Mouse (Mus musculus) splenic B cell, adult 2 months (primary cell): ENCODE data around the gene Asap2.
"Not testable (repeated sequence)": the region's sequence is repeated elsewhere in the genome, so short reads cannot be mapped to it uniquely, and the experiment has no call there.

ENCODE experiments used
- DNase-seq: peaks from one replicate; pipeline ENCODE4 v3.0.0-alpha.2; 2011; ENCODE audit warnings: low read depth, low spot score
- H3K27me3 ChIP-seq: 2 replicates; pipeline ENCODE4 v1.6.1; 2012; ENCODE audit warnings: mild to moderate bottlenecking, low read length, moderate library complexity, mixed read lengths; ENCODE audit not compliant: control insufficient read depth, poor library complexity, insufficient read depth, severe bottlenecking
- H3K36me3 ChIP-seq: 2 replicates; pipeline ENCODE4 v1.6.1; 2012; ENCODE audit warnings: mild to moderate bottlenecking, low read length, moderate library complexity, mixed read lengths; ENCODE audit not compliant: control insufficient read depth, poor library complexity, insufficient read depth, severe bottlenecking

Asap2 gene

DNA sequence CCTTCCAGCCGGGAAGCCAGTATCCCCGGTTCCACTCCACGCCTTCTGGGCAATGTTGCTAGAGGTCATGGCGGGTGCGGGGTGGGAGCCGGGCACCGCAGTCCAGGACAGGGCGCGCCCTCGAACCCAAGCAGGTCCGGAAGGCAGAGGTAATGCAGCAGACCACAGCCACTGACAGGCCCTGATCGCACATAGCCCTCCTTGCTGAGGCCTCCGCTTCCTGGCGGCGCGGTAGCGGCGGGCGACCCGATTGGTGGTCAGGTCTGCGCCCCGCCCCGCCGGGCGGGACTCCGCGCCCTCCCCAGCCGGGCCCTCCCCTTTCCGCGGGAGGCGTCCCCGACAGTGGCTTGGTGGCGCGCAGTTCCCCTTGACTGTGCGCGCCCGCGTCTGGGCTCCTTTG lies at the start of gene Asap2:
Gene Asap2, plus strand, starts transcription at position 328 of the 400 bp plus-strand sequence.
- not testable (repeated sequence) for H3K36me3 ChIP-seq, H3K27me3 ChIP-seq
- peak; percentile 5 for DNase-seq

DNA sequence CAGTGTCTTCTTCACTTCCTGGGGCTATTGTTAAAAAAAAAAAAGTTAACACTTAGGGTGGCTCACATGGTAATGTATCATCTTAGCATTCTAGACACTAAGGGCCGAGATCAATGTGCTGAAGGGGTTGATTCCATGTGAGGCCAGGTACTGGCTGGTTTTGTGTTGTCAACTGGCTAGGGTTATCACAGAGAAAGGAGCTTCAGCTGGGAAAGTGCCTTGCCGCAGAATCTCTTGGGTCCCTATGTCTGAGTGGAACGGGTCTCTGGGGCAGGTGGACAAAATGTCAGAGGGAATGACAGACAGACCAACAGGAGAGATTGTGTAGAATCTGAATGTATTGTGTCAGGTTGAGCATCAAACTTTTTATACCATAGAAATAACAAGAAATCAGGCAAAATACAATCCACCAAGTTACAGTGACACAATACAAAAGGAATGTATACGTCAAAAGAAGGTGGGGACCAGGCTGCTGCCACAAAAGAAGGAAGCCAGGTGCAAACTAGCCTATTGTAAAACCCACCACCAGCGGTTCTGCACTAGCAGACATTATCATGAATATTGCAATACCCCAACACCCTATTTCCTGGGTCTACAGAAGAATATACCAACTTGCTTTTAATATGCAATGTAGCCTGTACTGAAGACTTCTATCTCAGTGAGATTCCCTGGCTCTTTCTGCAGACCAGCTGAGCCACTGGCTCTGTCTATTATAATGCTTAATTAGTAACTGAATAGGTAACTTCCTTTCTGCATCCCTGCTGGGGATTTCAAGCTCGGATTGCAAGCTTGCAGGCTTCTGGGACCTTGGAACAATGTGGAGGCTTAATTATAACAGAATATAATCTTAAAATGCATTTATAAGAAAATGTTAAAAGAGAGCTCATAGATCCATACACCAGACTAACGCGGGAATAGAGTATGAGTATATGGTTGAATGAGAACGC lies 42.9 kb upstream of the Asap2 start:
- H3K27me3 ChIP-seq, H3K36me3 ChIP-seq, DNase-seq: not testable (repeated sequence)

DNA sequence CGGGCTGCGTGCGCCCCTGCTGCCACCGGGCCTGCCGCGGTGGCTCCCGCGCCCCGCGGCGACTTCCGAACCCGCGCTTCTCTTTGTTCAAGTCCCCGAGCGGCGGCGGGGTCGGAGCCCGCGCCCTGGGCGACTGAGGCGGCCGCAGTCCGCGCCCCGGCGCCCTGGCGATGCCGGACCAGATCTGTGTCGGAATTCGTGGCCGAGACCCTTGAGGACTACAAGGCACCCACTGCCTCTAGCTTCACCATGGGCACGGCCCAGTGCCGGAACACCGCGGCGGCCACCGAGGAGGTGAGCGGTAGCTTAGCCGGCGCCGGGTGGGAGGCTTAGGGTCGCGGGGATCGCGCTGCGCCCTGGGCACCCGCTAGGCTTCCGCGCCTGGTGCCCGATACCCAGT lies 320 bp downstream of the Asap2 start:
- not testable (repeated sequence) for H3K36me3 ChIP-seq, H3K27me3 ChIP-seq
- peak; percentile 8 for DNase-seq

GRCm38 (mm10) chr12:21030875-21031274 lies 40.6 kb downstream of the Asap2 start:
- H3K27me3 ChIP-seq, H3K36me3 ChIP-seq: not testable (repeated sequence)
- DNase-seq = peak; percentile 1

- not testable (repeated sequence) for H3K36me3 ChIP-seq, DNase-seq, H3K27me3 ChIP-seq
Observed at GRCm38 (mm10) chr12:21046716-21047115, 56.5 kb downstream of the Asap2 start.

GRCm38 (mm10) chr12:21075731-21076130 lies 85.5 kb downstream of the Asap2 start:
- DNase-seq = peak; percentile 41
- not testable (repeated sequence) for H3K27me3 ChIP-seq, H3K36me3 ChIP-seq

DNA sequence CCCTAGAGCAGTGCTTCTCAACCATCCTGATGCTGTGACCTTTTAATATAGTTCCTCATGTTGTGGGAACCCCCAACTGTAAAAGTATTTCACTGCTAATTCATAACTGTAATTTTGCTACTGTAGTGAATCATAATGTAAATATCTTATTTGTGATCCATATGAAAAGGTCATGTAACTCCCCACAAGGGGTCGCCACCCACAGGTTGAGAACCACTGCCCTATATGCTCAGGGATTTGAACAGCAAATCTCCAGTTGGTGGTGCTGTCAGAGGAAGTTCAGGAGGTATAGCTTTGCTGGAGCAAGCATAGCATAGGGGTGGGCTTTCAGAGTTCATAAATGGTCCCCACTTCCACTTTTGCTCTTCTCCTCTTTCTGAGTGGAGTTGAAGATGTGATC lies 99.9 kb downstream of the Asap2 start:
- not testable (repeated sequence) for H3K27me3 ChIP-seq, H3K36me3 ChIP-seq
- DNase-seq = peak; percentile 62

DNA sequence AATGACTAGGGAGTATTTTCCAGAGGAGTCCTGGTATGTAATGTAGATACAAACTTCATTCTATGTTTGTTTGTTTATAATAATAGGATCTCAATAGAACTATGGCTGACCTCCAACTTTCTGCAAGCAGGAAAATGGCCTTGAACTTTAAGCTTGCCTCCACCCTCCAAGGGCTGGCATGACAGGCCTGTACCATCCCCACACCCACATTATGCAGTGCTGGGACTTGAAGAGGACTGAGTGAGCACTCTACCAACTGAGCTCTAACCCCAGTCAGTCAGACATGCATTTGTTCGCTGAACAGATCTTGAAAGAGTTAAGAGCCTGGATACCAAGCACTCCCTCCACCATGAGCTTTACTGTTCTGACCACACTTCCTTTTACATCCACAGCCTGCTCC lies 102.2 kb downstream of the Asap2 start:
- H3K27me3 ChIP-seq, H3K36me3 ChIP-seq, DNase-seq: not testable (repeated sequence)

- not testable (repeated sequence) for H3K27me3 ChIP-seq, H3K36me3 ChIP-seq
Observed at GRCm38 (mm10) chr12:21097806-21098325, 107.6 kb downstream of the Asap2 start.

GRCm38 (mm10) chr12:21111116-21111475 lies 120.8 kb downstream of the Asap2 start:
- H3K27me3 ChIP-seq, H3K36me3 ChIP-seq: not testable (repeated sequence)
- DNase-seq = peak; percentile 40

More at GRCm38 (mm10) chr12:21097806-21098325, 107.6 kb downstream of the Asap2 start:
- not testable (repeated sequence) for DNase-seq

DNA sequence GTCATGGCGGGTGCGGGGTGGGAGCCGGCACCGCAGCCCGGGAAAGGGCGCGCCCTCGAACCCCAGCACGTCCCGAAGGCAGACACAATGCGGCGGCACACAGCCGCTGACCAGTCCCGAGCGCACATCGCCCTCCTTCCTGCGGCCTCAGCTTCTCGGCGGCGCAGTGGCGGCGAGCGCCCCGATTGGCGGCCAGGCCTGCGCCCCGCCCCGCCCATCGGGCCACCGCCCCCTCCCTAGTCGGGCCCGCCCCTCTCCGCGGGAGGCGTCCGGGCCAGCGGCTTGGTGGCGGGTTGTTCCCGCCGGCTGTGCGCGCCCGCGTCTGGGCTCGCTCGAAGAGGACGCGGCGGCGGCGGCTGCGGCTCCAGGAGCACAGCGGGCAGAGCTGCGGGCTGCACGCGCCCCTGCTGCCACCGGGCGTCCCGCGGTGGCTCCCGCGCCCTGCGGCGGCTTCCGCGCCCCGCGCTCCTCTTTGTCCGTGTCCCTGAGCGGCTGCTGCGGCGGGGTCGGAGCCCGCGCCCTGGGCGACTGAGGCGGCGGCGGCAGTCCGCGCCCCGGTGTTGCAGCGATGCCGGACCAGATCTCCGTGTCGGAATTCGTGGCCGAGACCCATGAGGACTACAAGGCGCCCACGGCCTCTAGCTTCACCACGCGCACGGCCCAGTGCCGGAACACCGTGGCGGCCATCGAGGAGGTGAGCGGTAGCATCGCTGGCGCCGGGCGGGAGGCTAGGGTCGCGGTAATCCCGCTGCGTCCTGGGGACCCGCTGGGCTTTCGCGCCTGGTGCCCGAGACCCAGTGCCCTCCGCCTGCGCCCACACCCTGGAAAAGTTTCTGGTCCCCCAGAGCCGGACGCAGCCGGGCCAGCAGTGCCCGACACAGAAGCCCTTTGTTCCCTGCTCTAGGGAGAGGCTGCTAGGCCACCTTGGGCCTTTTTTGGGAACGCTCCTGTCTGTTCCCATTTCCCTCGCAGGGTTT lies 121.5 kb downstream of the Asap2 start:
- Histone ChIP-seq H3K36me3 (no peaks in the 10 kb centered on the region), H3K27me3 (no peaks in the 10 kb centered on the region)
- DNase-seq = peak; percentile 82

GRCm38 (mm10) chr12:21112453-21112857 lies 122.2 kb downstream of the Asap2 start:
- DNase-seq = peak; percentile 45
- no peaks in the 10 kb centered on the region for H3K36me3 ChIP-seq
- no peaks in the 10 kb centered on the region for H3K27me3 ChIP-seq

- no peaks in the 10 kb centered on the region for H3K27me3 ChIP-seq
- DNase-seq = no peak
- H3K36me3 ChIP-seq = no peaks in the 10 kb centered on the region
Observed at GRCm38 (mm10) chr12:21119446-21119845, 129.2 kb downstream of the Asap2 start.

DNA sequence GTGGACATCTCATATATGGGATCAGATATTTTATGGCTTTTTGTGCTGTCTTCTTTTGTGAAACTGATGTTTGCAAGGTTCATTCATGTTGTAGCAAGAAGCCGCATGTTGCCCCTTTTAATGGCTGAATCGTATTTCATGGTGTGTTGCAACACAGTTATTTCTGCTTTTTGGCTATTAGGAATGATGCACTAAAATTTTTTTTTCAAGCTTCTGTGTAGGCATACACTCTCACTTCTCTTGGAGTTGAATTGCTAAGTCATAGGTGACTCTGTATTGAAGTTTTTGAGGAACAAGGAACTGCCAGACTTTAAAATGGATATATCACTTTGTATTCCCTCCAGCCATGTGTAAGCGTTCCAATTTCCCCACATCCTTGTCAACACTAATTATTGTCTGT lies 132.6 kb downstream of the Asap2 start:
- Histone ChIP-seq H3K36me3 (no peaks in the 10 kb centered on the region), H3K27me3 (no peaks in the 10 kb centered on the region)
- no peak for DNase-seq

- no peak for DNase-seq
- no peaks in the 10 kb centered on the region for H3K36me3 ChIP-seq
- H3K27me3 ChIP-seq = no peaks in the 10 kb centered on the region
Observed at GRCm38 (mm10) chr12:21123647-21124046, 133.4 kb downstream of the Asap2 start.
